Mouse (Mus musculus): ENCODE measurements around the gene Catsper3.

Gene Catsper3

GRCm38 (mm10) chr13:55784268-55784667 is at the start of gene Catsper3:
Gene Catsper3 (plus strand): TSS chr13:55784568.
- DNase-seq (ENCODE audit: low spot score), result no peak

GRCm38 (mm10) chr13:55737885-55738284 is 46.5 kb upstream of the Catsper3 start:
- DNase-seq (ENCODE audit: low spot score), result no peak

DNA sequence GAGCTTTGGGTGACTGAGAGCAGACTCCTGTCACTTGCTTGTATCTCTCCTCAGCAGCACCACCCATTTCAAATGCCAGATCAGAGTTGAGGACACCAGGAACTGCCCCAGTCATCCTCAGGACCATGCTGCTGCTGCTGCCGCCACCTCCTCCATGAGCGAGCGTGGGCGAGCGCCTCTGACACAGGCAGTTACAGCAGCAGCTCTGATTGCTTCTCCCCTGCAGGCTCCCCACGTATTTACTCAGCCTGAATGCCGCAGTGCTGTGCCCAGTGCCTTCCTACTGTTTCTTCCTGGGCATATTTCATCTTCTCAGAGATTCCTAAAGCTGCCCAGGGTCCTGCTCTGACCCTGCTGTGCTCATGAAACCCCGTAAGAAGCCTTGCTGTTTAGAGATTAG is 42.1 kb upstream of the Catsper3 start:
- DNase-seq (ENCODE audit: low spot score), result no peak

DNA sequence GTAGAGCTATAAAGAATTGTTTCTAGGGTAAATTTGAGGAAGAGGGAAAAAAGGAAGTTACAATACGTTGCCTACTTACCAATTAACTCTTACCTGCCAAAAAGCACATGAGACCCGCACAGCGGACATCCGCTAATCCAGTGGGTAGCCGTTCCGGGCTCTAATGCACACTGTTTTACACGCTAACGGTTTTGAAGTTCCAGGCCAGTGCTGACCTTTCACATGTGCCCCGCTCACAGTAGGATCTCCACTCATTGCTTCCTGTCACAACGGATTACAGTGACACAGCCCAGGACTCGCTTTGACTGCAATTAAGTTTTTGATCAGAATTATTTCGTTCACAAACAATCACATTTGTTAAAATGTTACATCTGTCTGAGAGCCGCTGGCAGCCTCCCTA is 30.0 kb upstream of the Catsper3 start:
- no peak for DNase-seq (ENCODE audit: low spot score)

DNA sequence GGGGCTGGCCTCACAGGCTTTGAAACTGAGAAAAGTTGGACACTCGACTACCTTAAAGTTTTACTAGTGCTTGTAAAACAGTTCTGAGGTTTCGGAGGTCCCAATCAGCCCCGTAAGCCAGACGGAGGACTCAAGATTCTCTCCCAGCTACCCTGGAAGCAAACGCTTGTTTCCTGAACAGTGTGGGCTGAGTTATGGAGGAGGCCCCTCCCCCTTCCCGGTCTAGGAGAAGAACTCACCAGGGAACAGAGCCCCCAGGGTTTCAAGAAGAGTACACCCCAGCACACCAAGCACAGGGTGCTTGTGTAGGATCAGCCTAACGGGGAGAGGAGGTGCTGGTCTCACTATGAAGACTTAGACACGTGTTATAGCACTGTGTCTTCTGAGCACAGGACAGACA is 27.6 kb upstream of the Catsper3 start:
- no peak for DNase-seq (ENCODE audit: low spot score)

DNA sequence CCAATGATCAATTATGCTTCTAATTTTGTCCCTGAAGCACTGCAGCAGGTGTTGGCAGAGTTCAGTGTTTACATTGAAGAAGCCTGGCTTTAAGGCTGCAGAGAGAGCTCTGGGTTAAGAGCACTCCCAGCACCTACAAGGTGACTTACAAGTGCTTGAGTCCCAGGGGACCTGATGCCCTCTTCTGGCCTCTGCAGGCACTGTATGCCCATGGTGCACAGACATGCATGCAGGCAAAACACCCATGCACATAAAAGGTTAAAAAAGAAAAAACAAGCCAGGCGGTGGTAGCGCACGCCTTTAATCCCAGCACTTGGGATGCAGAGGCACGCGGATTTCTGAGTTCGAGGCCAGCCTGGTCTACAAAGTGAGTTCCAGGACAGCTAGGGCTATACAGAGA is 26.7 kb upstream of the Catsper3 start:
- DNase-seq (ENCODE audit: low spot score), result no peak

GRCm38 (mm10) chr13:55760576-55760975 is 23.8 kb upstream of the Catsper3 start:
- no peak for DNase-seq (ENCODE audit: low spot score)

DNA sequence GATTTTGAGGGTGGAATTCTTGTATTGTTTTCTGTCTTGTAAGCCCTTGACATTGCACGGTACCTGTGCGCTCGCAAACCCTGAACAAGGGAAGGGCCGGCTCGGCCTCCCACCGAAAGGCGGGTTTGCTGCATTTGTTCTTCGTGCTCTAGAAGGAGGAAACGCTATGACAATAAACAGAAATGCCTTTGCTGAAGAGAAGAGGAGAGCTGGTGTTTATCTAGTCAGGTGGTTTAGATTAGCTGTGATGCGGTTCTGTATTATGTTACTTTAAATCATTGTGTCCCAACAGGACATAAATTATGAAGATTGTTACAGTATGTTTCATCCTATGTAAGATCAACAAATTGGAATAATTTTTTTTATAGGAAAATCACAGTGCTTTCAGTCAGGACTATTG is 22.9 kb upstream of the Catsper3 start:
- DNase-seq (ENCODE audit: low spot score), result no peak

DNA sequence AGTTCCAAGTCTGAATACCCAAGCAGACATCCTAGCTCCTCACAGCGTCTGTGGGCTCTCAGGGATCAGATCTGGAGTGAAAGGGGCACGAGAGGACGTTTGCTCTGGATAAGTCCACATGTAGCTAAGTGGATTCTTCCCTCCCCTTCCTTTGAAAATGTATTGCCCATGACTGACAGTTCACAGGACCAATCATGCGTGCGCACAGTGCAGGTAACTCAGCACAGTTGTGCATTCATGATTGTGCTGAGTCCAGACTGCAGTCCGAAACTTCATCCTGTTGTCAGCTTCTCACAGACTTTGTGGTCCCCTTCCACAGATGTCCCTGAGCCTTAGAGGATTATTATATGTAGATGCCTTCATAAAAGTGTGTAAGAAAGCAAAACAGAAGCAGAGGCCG is 10.0 kb upstream of the Catsper3 start:
- no peak for DNase-seq (ENCODE audit: low spot score)

DNA sequence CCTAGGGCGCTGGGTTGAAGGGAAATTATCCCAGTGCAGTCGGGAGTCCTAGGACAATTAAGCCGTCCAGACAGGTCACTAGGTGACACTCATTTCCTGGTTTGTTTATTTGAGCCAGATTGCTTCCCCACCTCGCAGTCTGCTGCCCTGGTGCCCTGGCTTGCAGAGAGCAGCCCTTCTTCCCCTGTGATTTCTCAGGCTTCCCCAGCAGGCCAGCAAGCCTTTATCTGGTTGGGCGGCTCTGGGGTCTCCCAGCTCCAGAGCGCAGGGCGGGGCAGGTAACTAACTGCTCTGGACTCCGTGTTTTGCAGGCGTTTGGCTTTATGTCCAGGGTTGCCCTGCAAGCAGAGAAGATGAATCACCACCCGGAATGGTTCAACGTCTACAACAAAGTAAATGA is 9.3 kb upstream of the Catsper3 start:
- DNase-seq (ENCODE audit: low spot score), result no peak

GRCm38 (mm10) chr13:55786120-55786519 is 1.8 kb downstream of the Catsper3 start:
- DNase-seq (ENCODE audit: low spot score), result no peak

DNA sequence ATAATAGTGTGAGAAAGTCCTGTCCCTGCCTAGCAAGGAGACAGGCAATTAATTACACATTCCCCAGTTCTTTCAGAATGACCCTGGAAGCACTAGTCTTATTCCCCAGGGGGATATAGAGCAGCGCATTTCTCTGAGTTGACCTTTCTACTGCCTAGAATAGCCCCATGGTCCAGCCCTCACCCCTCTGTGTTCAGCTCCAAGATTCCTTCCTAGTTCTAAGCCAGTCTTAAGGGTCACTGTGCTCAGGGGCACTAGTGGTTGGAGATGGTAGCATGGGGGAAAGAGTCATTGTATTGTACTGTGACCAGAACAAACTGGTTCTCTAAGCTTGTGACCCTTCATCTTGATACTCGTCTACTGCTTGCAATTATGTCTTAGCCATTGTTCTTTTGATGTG is 16.9 kb downstream of the Catsper3 start:
- DNase-seq (ENCODE audit: low spot score), result no peak

GRCm38 (mm10) chr13:55803973-55804372 is 19.6 kb downstream of the Catsper3 start:
- DNase-seq (ENCODE audit: low spot score), result no peak

DNA sequence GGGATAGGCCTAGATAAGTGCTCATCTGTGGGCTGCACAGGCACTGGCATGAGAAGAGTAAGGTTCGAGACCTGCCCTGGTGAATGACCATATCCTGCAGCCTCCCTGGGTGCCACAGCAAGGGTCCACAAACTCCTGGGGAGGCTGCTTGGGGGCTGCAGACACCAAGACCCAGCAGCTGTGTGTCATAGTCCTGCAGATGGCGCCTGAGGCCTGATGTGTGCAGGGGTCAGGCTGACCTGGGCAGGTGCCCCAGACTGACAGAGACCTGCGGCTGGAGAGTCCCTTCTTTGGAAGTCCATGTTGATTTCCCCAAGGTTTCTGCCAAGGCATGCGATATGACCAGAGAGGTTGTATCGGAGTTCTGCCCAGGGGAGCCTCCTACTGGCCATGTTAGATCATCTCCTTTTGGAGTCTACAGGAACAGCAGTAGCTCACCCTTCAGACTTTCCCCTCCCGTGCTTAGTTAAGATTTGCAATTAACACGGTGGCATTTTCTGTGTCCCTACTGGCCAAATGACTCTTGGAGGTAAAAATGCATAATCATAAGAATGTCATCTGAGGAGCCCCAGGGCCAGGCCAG is 24.8 kb downstream of the Catsper3 start:
- no peak for DNase-seq (ENCODE audit: low spot score)

DNA sequence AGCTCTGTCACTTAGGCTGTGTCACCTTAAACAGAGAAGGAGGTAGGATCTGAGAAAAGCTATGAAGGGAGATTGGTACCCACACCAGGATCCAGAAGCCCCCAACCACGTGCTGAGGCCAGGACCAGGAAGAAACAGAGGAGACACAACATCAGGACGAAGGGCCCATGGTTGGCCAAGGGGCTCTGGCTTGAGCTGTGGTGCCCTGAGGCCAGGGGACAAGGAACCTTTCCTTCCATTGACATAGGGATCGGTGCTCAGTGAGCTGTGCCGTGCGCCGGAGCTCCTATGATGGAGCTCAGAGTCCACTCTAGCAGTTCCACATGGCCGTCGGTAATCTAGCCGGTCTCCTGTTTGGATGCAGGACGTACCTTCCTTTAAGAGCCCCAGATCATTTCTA is 25.3 kb downstream of the Catsper3 start:
- no peak for DNase-seq (ENCODE audit: low spot score)

DNA sequence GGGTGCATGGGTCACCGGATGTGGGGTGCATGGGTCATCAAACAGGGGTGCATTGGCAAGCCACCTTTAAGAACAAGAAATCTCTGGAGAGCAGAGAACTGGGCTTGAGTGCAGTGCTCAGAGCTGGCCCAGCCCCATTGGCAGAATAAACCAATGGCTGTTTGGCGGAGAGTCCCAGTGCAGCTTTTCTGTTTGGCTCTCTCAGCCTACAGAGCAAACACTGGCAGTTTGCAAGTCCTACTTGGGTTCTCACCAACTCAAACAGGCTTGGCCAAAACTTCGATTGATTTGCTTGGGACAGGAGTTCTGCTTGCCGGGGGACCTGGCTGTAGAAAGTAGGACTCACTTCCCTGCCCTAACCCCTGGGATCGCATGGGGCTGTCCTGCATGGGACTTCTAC is 26.6 kb downstream of the Catsper3 start:
- DNase-seq (ENCODE audit: low spot score), result no peak

GRCm38 (mm10) chr13:55813490-55814016 is 29.2 kb downstream of the Catsper3 start:
- DNase-seq (ENCODE audit: low spot score), result no peak

- no peak for DNase-seq (ENCODE audit: low spot score)
Measured at GRCm38 (mm10) chr13:55814834-55815233, 30.5 kb downstream of the Catsper3 start.

DNA sequence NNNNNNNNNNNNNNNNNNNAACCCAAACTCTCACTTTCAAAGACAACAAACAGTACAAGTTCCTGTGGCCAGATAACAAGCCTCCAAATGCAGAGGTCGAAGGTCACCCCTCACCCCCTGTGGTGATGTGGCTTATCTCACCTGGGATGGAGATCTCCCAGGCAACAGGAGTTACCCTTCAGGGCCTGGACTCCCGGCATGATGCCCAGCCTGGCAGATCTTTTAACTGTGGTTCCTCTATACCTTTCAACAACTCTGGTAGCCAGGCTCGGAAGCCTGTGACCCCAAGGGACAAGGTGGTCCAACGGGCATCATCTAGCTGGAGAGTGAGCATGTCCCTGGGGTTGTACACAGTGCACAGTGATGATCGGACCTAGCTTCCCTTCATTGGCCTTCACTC is 38.1 kb downstream of the Catsper3 start:
- DNase-seq (ENCODE audit: low spot score), result no peak

- no peak for DNase-seq (ENCODE audit: low spot score)
Measured at GRCm38 (mm10) chr13:55824151-55824945, 40.0 kb downstream of the Catsper3 start.

DNA sequence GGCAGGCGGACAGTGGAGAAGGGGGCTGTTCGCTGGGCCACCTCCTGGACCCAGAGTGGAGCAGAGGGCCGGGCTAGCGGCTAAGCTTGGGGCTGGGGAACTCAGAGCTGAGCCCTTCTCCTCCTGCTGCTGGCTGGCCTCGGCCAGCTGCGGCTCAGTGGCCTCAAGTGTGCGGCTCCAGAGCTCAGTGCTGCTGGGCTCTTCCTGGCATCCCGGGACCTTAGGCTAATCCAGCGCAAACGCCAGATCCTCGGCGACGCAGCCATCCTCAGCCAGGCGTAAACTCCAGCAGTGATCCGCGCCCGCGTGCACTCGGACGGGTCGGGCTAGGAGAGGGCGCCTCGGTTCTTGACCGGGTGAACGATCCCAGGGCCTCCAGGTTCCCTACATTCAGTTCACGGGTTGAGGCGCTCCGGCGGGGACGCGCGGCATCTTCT is 40.9 kb downstream of the Catsper3 start:
- DNase-seq (ENCODE audit: low spot score), result no peak

- DNase-seq (ENCODE audit: low spot score), result no peak
Measured at GRCm38 (mm10) chr13:55826008-55826671, 41.8 kb downstream of the Catsper3 start.

All from layer of hippocampus, adult 11-12 months (tissue).